Mouse (Mus musculus): ENCODE data around the gene Tmem247. TPM values are rescaled to one million over a fixed set of nuclear protein-coding genes. Genes with fewer than 3 reads are reported as not detected.

The Tmem247 gene
- total and polyA plus RNA-seq, 2 experiments from 2014 or later, result not detected

GRCm38 (mm10) chr17:86937064-86937463, 19.9 kb downstream of the Tmem247 start:
- H3K9ac ChIP-seq (replicated peaks; ENCODE audit: low read length, poor library complexity, severe bottlenecking), result peak overlapping the region; percentile 48; the same call in 1 of the 2 replicates
- no peak for TF ChIP-seq CTCF (IDR thresholded peaks at IDR 0.05)
- no peak overlapping the region for H3K4me2 ChIP-seq (ENCODE audit: low read depth, low read length, poor library complexity, severe bottlenecking)
- H3K4me3 ChIP-seq (ENCODE audit: low read depth, low read length), result no peak overlapping the region
- no peaks in the 10 kb centered on the region for H3K9me3 ChIP-seq (ENCODE audit: low read length)
- no peak for ATAC-seq (ENCODE audit: low FRiP score)
- no peak for DNase-seq (ENCODE audit: low spot score)
- no peaks in the 10 kb centered on the region; the same call in 1 of the 2 replicates for H3K27me3 ChIP-seq (ENCODE audit: insufficient read depth, low read length)
- peaks cover 9% of the 10 kb centered on the region for H3K4me1 ChIP-seq (ENCODE audit: insufficient read depth, low read length)
- WGBS, result 39% methylated on average over 2 of the region's 2 CpGs
- no peaks in the 10 kb centered on the region for H3K36me3 ChIP-seq (ENCODE audit: insufficient read depth, low read length)
- H3K27ac ChIP-seq (ENCODE audit: low read depth, low read length), result 0 out of 2 replicates have a peak overlapping the region, but pooled peaks have one; percentile 51

- ATAC-seq (ENCODE audit: low FRiP score) (peak; percentile 87), DNase-seq (ENCODE audit: low spot score) (peak; percentile 86)
- Histone ChIP-seq H3K4me3 (ENCODE audit: low read depth, low read length) (peak overlapping the region; percentile 39), H3K36me3 (ENCODE audit: insufficient read depth, low read length) (no peaks in the 10 kb centered on the region), H3K27me3 (ENCODE audit: insufficient read depth, low read length) (no peaks in the 10 kb centered on the region; the same call in 1 of the 2 replicates), H3K4me2 (ENCODE audit: low read depth, low read length, poor library complexity, severe bottlenecking) (peak overlapping the region; percentile 62), H3K9me3 (ENCODE audit: low read length) (no peaks in the 10 kb centered on the region), H3K27ac (ENCODE audit: low read depth, low read length) (peak overlapping the region; percentile 51; the same call in 1 of the 2 replicates), H3K4me1 (ENCODE audit: insufficient read depth, low read length) (peaks cover 8% of the 10 kb centered on the region), H3K9ac (replicated peaks; ENCODE audit: low read length, poor library complexity, severe bottlenecking) (peak overlapping the region; percentile 48)
- WGBS, result under 1% methylated on average over 20 of the region's 20 CpGs
- TF ChIP-seq CTCF (IDR thresholded peaks at IDR 0.05), result no peak
These were observed 20.5 kb downstream of the Tmem247 start for GRCm38 (mm10) chr17:86937497-86938155.

GRCm38 (mm10) chr17:86938683-86939082, 21.5 kb downstream of the Tmem247 start:
- TF ChIP-seq CTCF (IDR thresholded peaks at IDR 0.05), result no peak
- Histone ChIP-seq H3K27me3 (ENCODE audit: insufficient read depth, low read length) (no peaks in the 10 kb centered on the region; the same call in 1 of the 2 replicates), H3K27ac (ENCODE audit: low read depth, low read length) (no peak overlapping the region), H3K36me3 (ENCODE audit: insufficient read depth, low read length) (no peaks in the 10 kb centered on the region), H3K9ac (replicated peaks; ENCODE audit: low read length, poor library complexity, severe bottlenecking) (no peak overlapping the region), H3K4me2 (ENCODE audit: low read depth, low read length, poor library complexity, severe bottlenecking) (no peak overlapping the region), H3K4me1 (ENCODE audit: insufficient read depth, low read length) (no peaks in the 10 kb centered on the region), H3K4me3 (ENCODE audit: low read depth, low read length) (no peak overlapping the region), H3K9me3 (ENCODE audit: low read length) (no peaks in the 10 kb centered on the region)
- ATAC-seq (ENCODE audit: low FRiP score) (no peak), DNase-seq (ENCODE audit: low spot score) (no peak)
- WGBS, result 67% methylated on average over 7 of the region's 7 CpGs

- no peak overlapping the region for H3K4me2 ChIP-seq (ENCODE audit: low read depth, low read length, poor library complexity, severe bottlenecking)
- H3K27me3 ChIP-seq (ENCODE audit: insufficient read depth, low read length), result no peaks in the 10 kb centered on the region
- H3K9me3 ChIP-seq (ENCODE audit: low read length), result no peaks in the 10 kb centered on the region
- 79% methylated on average over 6 of the region's 6 CpGs for WGBS
- no peak overlapping the region for H3K9ac ChIP-seq (replicated peaks; ENCODE audit: low read length, poor library complexity, severe bottlenecking)
- H3K27ac ChIP-seq (ENCODE audit: low read depth, low read length), result no peak overlapping the region
- no peak for TF ChIP-seq CTCF (IDR thresholded peaks at IDR 0.05)
- DNase-seq (ENCODE audit: low spot score) (no peak), ATAC-seq (ENCODE audit: low FRiP score) (no peak)
- no peak overlapping the region for H3K4me3 ChIP-seq (ENCODE audit: low read depth, low read length)
- H3K36me3 ChIP-seq (ENCODE audit: insufficient read depth, low read length), result no peaks in the 10 kb centered on the region
- no peaks in the 10 kb centered on the region for H3K4me1 ChIP-seq (ENCODE audit: insufficient read depth, low read length)
These were observed 25.0 kb downstream of the Tmem247 start for GRCm38 (mm10) chr17:86942112-86942511.

- Histone ChIP-seq H3K4me1 (ENCODE audit: insufficient read depth, low read length) (no peaks in the 10 kb centered on the region), H3K4me2 (ENCODE audit: low read depth, low read length, poor library complexity, severe bottlenecking) (no peak overlapping the region), H3K9me3 (ENCODE audit: low read length) (no peaks in the 10 kb centered on the region), H3K4me3 (ENCODE audit: low read depth, low read length) (no peak overlapping the region), H3K9ac (replicated peaks; ENCODE audit: low read length, poor library complexity, severe bottlenecking) (no peak overlapping the region), H3K27me3 (ENCODE audit: insufficient read depth, low read length) (no peaks in the 10 kb centered on the region), H3K36me3 (ENCODE audit: insufficient read depth, low read length) (no peaks in the 10 kb centered on the region), H3K27ac (ENCODE audit: low read depth, low read length) (no peak overlapping the region)
- DNase-seq (ENCODE audit: low spot score) (no peak), ATAC-seq (ENCODE audit: low FRiP score) (no peak)
- no peak for TF ChIP-seq CTCF (IDR thresholded peaks at IDR 0.05)
- 94% methylated on average over 6 of the region's 6 CpGs for WGBS
These were observed 26.0 kb downstream of the Tmem247 start for GRCm38 (mm10) chr17:86943158-86943557.

- ATAC-seq (ENCODE audit: low FRiP score), result no peak
- no peaks in the 10 kb centered on the region for H3K9me3 ChIP-seq (ENCODE audit: low read length)
- H3K36me3 ChIP-seq (ENCODE audit: insufficient read depth, low read length), result no peaks in the 10 kb centered on the region
- no peak for DNase-seq (ENCODE audit: low spot score)
- WGBS, result 48% methylated on average over 4 of the region's 4 CpGs
- H3K4me1 ChIP-seq (ENCODE audit: insufficient read depth, low read length), result no peaks in the 10 kb centered on the region
- no peak overlapping the region for H3K9ac ChIP-seq (replicated peaks; ENCODE audit: low read length, poor library complexity, severe bottlenecking)
- no peak overlapping the region for H3K4me2 ChIP-seq (ENCODE audit: low read depth, low read length, poor library complexity, severe bottlenecking)
- no peak overlapping the region for H3K4me3 ChIP-seq (ENCODE audit: low read depth, low read length)
- no peak overlapping the region for H3K27ac ChIP-seq (ENCODE audit: low read depth, low read length)
- TF ChIP-seq CTCF (IDR thresholded peaks at IDR 0.05), result no peak
- no peaks in the 10 kb centered on the region for H3K27me3 ChIP-seq (ENCODE audit: insufficient read depth, low read length)
These were observed 28.9 kb downstream of the Tmem247 start for GRCm38 (mm10) chr17:86946078-86946477.

All from midbrain, postnatal 0 days (tissue).